Mouse (Mus musculus) midbrain, embryonic 15.5 days (tissue): ENCODE measurements around the gene Kctd7. TPM values are rescaled to one million over a fixed set of nuclear protein-coding genes. Genes with fewer than 3 reads are reported as not detected.

Experiments
- ATAC-seq: fragments of 200-750 bp; cut with Nextera tagmentation; replicated peaks from 2 replicates; pipeline ENCODE4 v1.8.0; 2017; ENCODE audit warnings: moderate TSS enrichment
- H3K27ac ChIP-seq: fragments of 300-500 bp; sonication (generic); 2 replicates; pipeline ENCODE4 v1.5.1; 2015; ENCODE audit warnings: mild to moderate bottlenecking, inconsistent platforms
- H3K27me3 ChIP-seq: fragments of 300-500 bp; sonication (generic); replicated peaks from 2 replicates; pipeline ENCODE4 v1.6.1; 2015; ENCODE audit warnings: inconsistent platforms
- H3K36me3 ChIP-seq: fragments of 300-500 bp; sonication (generic); replicated peaks from 2 replicates; pipeline ENCODE4 v1.6.1; 2015; ENCODE audit warnings: inconsistent platforms
- H3K4me1 ChIP-seq: fragments of 300-500 bp; sonication (generic); 2 replicates; pipeline ENCODE4 v1.6.1; 2015; ENCODE audit warnings: inconsistent platforms
- H3K4me2 ChIP-seq: fragments of 300-500 bp; sonication (generic); 2 replicates; pipeline ENCODE4 v1.6.1; 2015; ENCODE audit warnings: inconsistent platforms, mild to moderate bottlenecking, moderate library complexity
- H3K4me3 ChIP-seq: fragments of 300-500 bp; sonication (generic); 2 replicates; pipeline ENCODE4 v1.5.1; 2015; ENCODE audit warnings: mild to moderate bottlenecking, inconsistent platforms
- H3K9ac ChIP-seq: fragments of 300-500 bp; sonication (generic); 2 replicates; pipeline ENCODE4 v1.6.1; 2015; ENCODE audit warnings: mild to moderate bottlenecking, inconsistent platforms
- H3K9me3 ChIP-seq: fragments of 300-500 bp; sonication (generic); 2 replicates; pipeline ENCODE4 v1.6.1; 2016; ENCODE audit warnings: inconsistent platforms
- WGBS: fragments of 180-500 bp; shearing (Covaris S2); methylation state at CpG from one replicate; pipeline ENCODE4 v1.1.7; 2015; ENCODE audit warnings: mixed read lengths; 5-methylcytosine and 5-hydroxymethylcytosine counted together
- polyA plus RNA-seq: library from polyadenylated mRNA; unstranded; fragments of >200 nt; fragmentation: Nextera tagmentation; extraction: Ambion mirVana; gene quantifications from 2 replicates; pipeline ENCODE4 v1.2.1, GENCODE M21; 2015

The Kctd7 gene
- polyA plus RNA-seq, 1 experiment from 2014 or later, result 19.9 TPM

GRCm38 (mm10) chr5:130149726-130150310, 5.2 kb downstream of the Kctd7 start:
- Histone ChIP-seq H3K27ac (no peak overlapping the region), H3K4me1 (peaks cover 12% of the 10 kb centered on the region), H3K4me2 (no peak overlapping the region), H3K9me3 (no peaks in the 10 kb centered on the region), H3K9ac (no peak overlapping the region), H3K4me3 (no peak overlapping the region), H3K27me3 (no peaks in the 10 kb centered on the region), H3K36me3 (peaks cover 29% of the 10 kb centered on the region)
- ATAC-seq, result no peak
- 87% methylated on average over 7 of the region's 7 CpGs for WGBS

GRCm38 (mm10) chr5:130154286-130154685, 9.6 kb downstream of the Kctd7 start:
- Histone ChIP-seq H3K27me3 (no peaks in the 10 kb centered on the region), H3K4me2 (no peak overlapping the region), H3K27ac (no peak overlapping the region), H3K36me3 (peaks cover 20% of the 10 kb centered on the region), H3K4me3 (no peak overlapping the region), H3K4me1 (no peaks in the 10 kb centered on the region), H3K9me3 (no peaks in the 10 kb centered on the region), H3K9ac (no peak overlapping the region)
- ATAC-seq, result no peak
- WGBS, result 87% methylated on average over 2 of the region's 2 CpGs

GRCm38 (mm10) chr5:130158545-130158944, 13.9 kb downstream of the Kctd7 start:
- no peaks in the 10 kb centered on the region for H3K9me3 ChIP-seq
- no peaks in the 10 kb centered on the region for H3K4me1 ChIP-seq
- H3K4me3 ChIP-seq, result no peak overlapping the region
- H3K4me2 ChIP-seq, result no peak overlapping the region
- H3K27me3 ChIP-seq, result no peaks in the 10 kb centered on the region
- no peak overlapping the region for H3K9ac ChIP-seq
- WGBS, result 74% methylated on average over 4 of the region's 4 CpGs
- no peak overlapping the region for H3K27ac ChIP-seq
- H3K36me3 ChIP-seq, result 0 out of 2 replicates have a peak, but pooled peaks cover under 1% of the 10 kb centered on the region
- ATAC-seq, result no peak

GRCm38 (mm10) chr5:130159761-130160201, 15.1 kb downstream of the Kctd7 start:
- WGBS, result 66% methylated on average over 7 of the region's 7 CpGs
- H3K9ac ChIP-seq, result no peak overlapping the region

GRCm38 (mm10) chr5:130163670-130164069, 19.0 kb downstream of the Kctd7 start:
- WGBS, result 3% methylated on average over 7 of the region's 7 CpGs
- Histone ChIP-seq H3K36me3 (no peaks in the 10 kb centered on the region), H3K27me3 (no peaks in the 10 kb centered on the region), H3K9me3 (no peaks in the 10 kb centered on the region), H3K27ac (no peak overlapping the region), H3K4me3 (no peak overlapping the region), H3K9ac (no peak overlapping the region), H3K4me1 (no peaks in the 10 kb centered on the region), H3K4me2 (no peak overlapping the region)
- ATAC-seq, result no peak

More at GRCm38 (mm10) chr5:130159761-130160201, 15.1 kb downstream of the Kctd7 start:
- H3K27me3 ChIP-seq, result no peaks in the 10 kb centered on the region
- no peaks in the 10 kb centered on the region for H3K36me3 ChIP-seq
- no peak overlapping the region for H3K4me2 ChIP-seq
- no peak for ATAC-seq
- no peaks in the 10 kb centered on the region for H3K9me3 ChIP-seq
- H3K27ac ChIP-seq, result no peak overlapping the region
- no peak overlapping the region for H3K4me3 ChIP-seq
- H3K4me1 ChIP-seq, result no peaks in the 10 kb centered on the region

GRCm38 (mm10) chr5:130165213-130165612, 20.6 kb downstream of the Kctd7 start:
- Histone ChIP-seq H3K9ac (no peak overlapping the region), H3K4me1 (no peaks in the 10 kb centered on the region), H3K36me3 (no peaks in the 10 kb centered on the region), H3K9me3 (no peaks in the 10 kb centered on the region), H3K27me3 (no peaks in the 10 kb centered on the region), H3K4me2 (no peak overlapping the region), H3K27ac (no peak overlapping the region), H3K4me3 (no peak overlapping the region)
- ATAC-seq, result no peak
- 80% methylated on average over 4 of the region's 4 CpGs for WGBS

GRCm38 (mm10) chr5:130169109-130169508, 24.4 kb downstream of the Kctd7 start:
- H3K27me3 ChIP-seq, result no peaks in the 10 kb centered on the region
- no peak overlapping the region for H3K4me3 ChIP-seq
- H3K9me3 ChIP-seq, result no peaks in the 10 kb centered on the region
- H3K36me3 ChIP-seq, result no peaks in the 10 kb centered on the region
- no peak overlapping the region for H3K9ac ChIP-seq
- no peak overlapping the region for H3K27ac ChIP-seq
- ATAC-seq, result no peak
- peaks cover 27% of the 10 kb centered on the region for H3K4me1 ChIP-seq
- no peak overlapping the region for H3K4me2 ChIP-seq
- whole genome bisulfite sequencing, result 77% methylated on average over 6 of the region's 6 CpGs

GRCm38 (mm10) chr5:130170666-130171422, 26.2 kb downstream of the Kctd7 start:
- Histone ChIP-seq H3K27me3 (no peaks in the 10 kb centered on the region), H3K36me3 (no peaks in the 10 kb centered on the region), H3K9ac (peak overlapping the region; percentile 80), H3K4me1 (peaks cover 27% of the 10 kb centered on the region), H3K27ac (peak overlapping the region; percentile 88), H3K9me3 (no peaks in the 10 kb centered on the region), H3K4me2 (peak overlapping the region; percentile 76), H3K4me3 (peak overlapping the region; percentile 94)
- no peak for ATAC-seq
- 16% methylated on average over 6 of the region's 6 CpGs for WGBS

- 0% methylated on average over 55 of the region's 62 CpGs for WGBS
- peaks cover 27% of the 10 kb centered on the region for H3K4me1 ChIP-seq
- H3K9ac ChIP-seq, result peak within 1 kb of the TSS; percentile 80
- peak within 1 kb of the TSS; percentile 76 for H3K4me2 ChIP-seq
- H3K27ac ChIP-seq, result peak within 1 kb of the TSS; percentile 88
- ATAC-seq, result peak; percentile 95
- no peaks in the 10 kb centered on the region for H3K27me3 ChIP-seq
- no peaks in the 10 kb centered on the region for H3K36me3 ChIP-seq
- peak within 1 kb of the TSS; percentile 94 for H3K4me3 ChIP-seq
- H3K9me3 ChIP-seq, result no peaks in the 10 kb centered on the region
Measured at GRCm38 (mm10) chr5:130171423-130171954, 26.8 kb downstream of the Kctd7 start, which contains the start of gene Rabgef1. TSS of gene Rabgef1 (plus strand) at chr5:130171798.

- Histone ChIP-seq H3K27me3 (no peaks in the 10 kb centered on the region), H3K4me3 (peak overlapping the region; percentile 94), H3K36me3 (no peaks in the 10 kb centered on the region), H3K4me1 (peaks cover 27% of the 10 kb centered on the region), H3K4me2 (peak overlapping the region; percentile 76), H3K9ac (peak overlapping the region; percentile 80), H3K27ac (peak overlapping the region; percentile 88), H3K9me3 (no peaks in the 10 kb centered on the region)
- ATAC-seq, result peak; percentile 84
- WGBS, result 1% methylated on average over 46 of the region's 46 CpGs
Measured at GRCm38 (mm10) chr5:130171956-130172601, 27.4 kb downstream of the Kctd7 start.

- 96% methylated on average over 4 of the region's 4 CpGs for WGBS
- H3K9ac ChIP-seq, result peak overlapping the region; percentile 80; the same call in 1 of the 2 replicates
- no peaks in the 10 kb centered on the region for H3K36me3 ChIP-seq
Measured at GRCm38 (mm10) chr5:130173012-130173411, 28.4 kb downstream of the Kctd7 start.

GRCm38 (mm10) chr5:130177871-130178270, 33.2 kb downstream of the Kctd7 start:
- Histone ChIP-seq H3K9ac (no peak overlapping the region), H3K36me3 (no peaks in the 10 kb centered on the region), H3K4me3 (no peak overlapping the region), H3K4me2 (no peak overlapping the region), H3K27ac (no peak overlapping the region), H3K9me3 (no peaks in the 10 kb centered on the region), H3K4me1 (peaks cover 13% of the 10 kb centered on the region), H3K27me3 (no peaks in the 10 kb centered on the region)
- 45% methylated on average over 4 of the region's 4 CpGs for WGBS
- ATAC-seq, result no peak

More at GRCm38 (mm10) chr5:130173012-130173411, 28.4 kb downstream of the Kctd7 start:
- H3K4me2 ChIP-seq, result peak overlapping the region; percentile 76
- H3K4me3 ChIP-seq, result peak overlapping the region; percentile 94
- ATAC-seq, result no peak
- H3K27ac ChIP-seq, result no peak overlapping the region
- no peaks in the 10 kb centered on the region for H3K27me3 ChIP-seq
- H3K9me3 ChIP-seq, result no peaks in the 10 kb centered on the region
- peaks cover 27% of the 10 kb centered on the region for H3K4me1 ChIP-seq
